Mouse (Mus musculus) kidney, embryonic 15.5 days (tissue): ENCODE data around the gene Hhatl. TPM values are rescaled to one million over a fixed set of nuclear protein-coding genes. Genes with fewer than 3 reads are reported as not detected.
A peak's percentile ranks its signal among the peaks of the same experiment; 100 is the strongest.

ENCODE experiments used
- ATAC-seq: fragments of 200-750 bp; cut with Nextera tagmentation; replicated peaks from 2 replicates; pipeline ENCODE4 v1.8.0; 2017; ENCODE audit warnings: moderate TSS enrichment; ENCODE audit not compliant: low FRiP score
- H3K27ac ChIP-seq: fragments of 300-500 bp; sonication (generic); 2 replicates; pipeline ENCODE4 v1.5.1; 2015; ENCODE audit warnings: mild to moderate bottlenecking, inconsistent platforms
- H3K27me3 ChIP-seq: fragments of 300-500 bp; sonication (generic); 2 replicates; pipeline ENCODE4 v1.6.1; 2015; ENCODE audit warnings: inconsistent platforms
- H3K36me3 ChIP-seq: fragments of 300-500 bp; sonication (generic); 2 replicates; pipeline ENCODE4 v1.6.1; 2015; ENCODE audit warnings: inconsistent platforms
- H3K4me1 ChIP-seq: fragments of 300-500 bp; sonication (generic); 2 replicates; pipeline ENCODE4 v1.6.1; 2015; ENCODE audit warnings: inconsistent platforms
- H3K4me2 ChIP-seq: fragments of 300-500 bp; sonication (generic); 2 replicates; pipeline ENCODE4 v1.6.1; 2015; ENCODE audit warnings: moderate library complexity, mild to moderate bottlenecking, inconsistent platforms
- H3K4me3 ChIP-seq: fragments of 300-500 bp; sonication (generic); replicated peaks from 2 replicates; pipeline ENCODE4 v1.5.1; 2015; ENCODE audit warnings: mild to moderate bottlenecking, inconsistent platforms
- H3K9ac ChIP-seq: fragments of 300-500 bp; sonication (generic); 2 replicates; pipeline ENCODE4 v1.6.1; 2015; ENCODE audit warnings: mild to moderate bottlenecking, inconsistent platforms
- H3K9me3 ChIP-seq: fragments of 300-500 bp; sonication (generic); replicated peaks from 2 replicates; pipeline ENCODE4 v1.6.1; 2016; ENCODE audit warnings: inconsistent platforms
- WGBS: fragments of 180-500 bp; shearing (Covaris S2); methylation state at CpG from one replicate; pipeline ENCODE4 v1.1.7; 2015; ENCODE audit warnings: mixed read lengths; 5-methylcytosine and 5-hydroxymethylcytosine counted together
- polyA plus RNA-seq: library from polyadenylated mRNA; unstranded; fragments of >200 nt; fragmentation: Nextera tagmentation; extraction: Ambion mirVana; gene quantifications from 2 replicates; pipeline ENCODE4 v1.2.1, GENCODE M21; 2015

The Hhatl gene
- polyA plus RNA-seq, 1 experiment from 2014 or later, result 0.69 TPM

DNA sequence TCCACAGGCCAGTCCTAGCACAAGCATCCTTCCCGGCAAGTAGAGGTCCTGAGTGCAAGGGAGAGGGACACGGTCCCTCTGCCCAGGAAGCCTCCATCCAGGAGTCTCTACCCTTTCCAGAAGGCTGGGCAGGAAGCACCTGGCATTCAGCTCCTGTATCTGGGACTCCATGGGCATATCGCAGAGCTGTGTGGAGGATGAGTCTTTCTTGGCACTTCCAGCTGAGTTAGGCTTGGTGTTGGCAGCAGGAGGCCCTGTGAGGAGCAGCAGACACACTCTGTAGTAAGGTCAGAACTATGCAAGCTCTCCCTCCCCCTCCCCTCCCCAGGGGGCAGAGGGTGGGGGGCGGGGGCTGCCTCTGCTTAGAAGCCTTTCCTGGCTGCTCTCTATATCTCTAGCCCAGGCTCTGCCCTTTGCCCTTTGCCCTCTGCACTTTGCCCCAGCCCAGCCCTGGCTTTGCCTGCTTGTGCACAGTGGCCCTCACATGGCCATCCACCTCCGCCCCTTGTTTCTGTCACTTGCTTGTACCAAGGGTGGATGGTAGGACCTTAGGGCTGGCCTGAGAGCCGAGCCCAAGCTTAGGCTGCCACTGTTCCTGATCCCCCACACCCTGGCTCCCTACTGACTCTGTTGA, 6.7 kb upstream of the Hhatl start:
- no peak overlapping the region for H3K4me3 ChIP-seq
- 53% methylated on average over 6 of the region's 6 CpGs for whole genome bisulfite sequencing
- no peak overlapping the region for H3K9ac ChIP-seq
- no peak overlapping the region for H3K4me2 ChIP-seq
- ATAC-seq, result 0 out of 2 replicates have a peak, but pooled peaks have one; percentile 13
- peaks cover 7% of the 10 kb centered on the region; the same call in 1 of the 2 replicates for H3K4me1 ChIP-seq
- H3K9me3 ChIP-seq, result no peaks in the 10 kb centered on the region
- peaks cover 11% of the 10 kb centered on the region for H3K27me3 ChIP-seq
- no peak overlapping the region for H3K27ac ChIP-seq
- no peaks in the 10 kb centered on the region for H3K36me3 ChIP-seq

DNA sequence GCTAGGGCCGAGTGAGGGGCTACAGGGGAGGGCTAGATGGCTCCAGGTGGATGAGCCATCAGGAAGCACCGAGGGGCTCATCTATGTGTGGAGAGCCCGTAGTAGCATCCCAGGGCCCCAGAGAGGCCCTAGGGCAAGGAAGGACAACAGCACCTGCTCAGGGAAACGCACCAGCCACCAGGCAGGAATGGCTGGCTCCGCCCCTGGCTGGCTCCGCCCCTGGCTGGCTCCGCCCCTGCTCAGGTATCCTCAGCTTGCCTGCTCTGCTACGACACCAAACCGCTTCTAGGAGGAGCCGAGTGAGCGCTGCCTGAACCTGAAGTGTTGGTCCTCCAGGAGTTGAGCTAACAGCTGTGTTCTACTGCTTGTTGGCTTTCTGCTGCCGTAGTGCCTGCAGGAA, 5.4 kb upstream of the Hhatl start:
- Histone ChIP-seq H3K27ac (no peak overlapping the region), H3K4me1 (peaks cover 8% of the 10 kb centered on the region; the same call in 1 of the 2 replicates), H3K4me3 (no peak overlapping the region), H3K9me3 (no peaks in the 10 kb centered on the region), H3K9ac (no peak overlapping the region), H3K27me3 (peaks cover 11% of the 10 kb centered on the region), H3K4me2 (peak overlapping the region; percentile 36; the same call in 1 of the 2 replicates), H3K36me3 (no peaks in the 10 kb centered on the region)
- 6% methylated on average over 12 of the region's 12 CpGs for WGBS
- ATAC-seq, result peak; percentile 53

DNA sequence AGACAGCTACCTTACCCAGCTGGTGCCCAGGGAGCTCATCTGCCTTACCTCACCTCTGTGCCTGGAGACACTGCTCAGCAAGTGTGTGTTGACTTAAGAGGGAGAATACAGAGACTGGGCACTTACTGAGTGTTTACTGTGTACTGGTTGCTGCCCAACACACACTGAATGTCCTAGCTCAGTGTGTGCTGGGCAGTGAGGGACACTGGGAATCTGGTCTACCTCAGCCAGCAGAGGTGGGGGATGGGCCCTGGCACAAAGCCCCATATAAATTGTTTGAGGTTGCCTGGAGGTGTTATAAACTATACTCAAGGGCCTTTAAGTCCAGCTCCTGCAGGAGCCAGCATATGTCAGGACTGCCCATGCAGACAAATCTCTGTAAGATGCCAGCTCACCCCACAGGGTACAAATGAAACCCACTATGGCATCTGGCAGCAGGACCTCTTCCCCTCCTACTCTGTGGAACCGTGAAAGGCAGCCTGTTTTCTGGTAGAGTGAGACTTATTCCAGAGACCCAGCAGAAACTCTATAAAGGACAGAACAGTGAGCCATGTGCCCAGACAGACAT, 2.7 kb upstream of the Hhatl start:
- 42% methylated on average over 1 of the region's 1 CpGs for WGBS
- no peak overlapping the region for H3K27ac ChIP-seq
- no peak overlapping the region for H3K4me2 ChIP-seq
- H3K4me1 ChIP-seq, result peaks cover 22% of the 10 kb centered on the region
- H3K36me3 ChIP-seq, result no peaks in the 10 kb centered on the region
- H3K9me3 ChIP-seq, result no peaks in the 10 kb centered on the region
- H3K9ac ChIP-seq, result no peak overlapping the region
- no peak overlapping the region for H3K4me3 ChIP-seq
- ATAC-seq, result no peak
- H3K27me3 ChIP-seq, result peaks cover 11% of the 10 kb centered on the region

DNA sequence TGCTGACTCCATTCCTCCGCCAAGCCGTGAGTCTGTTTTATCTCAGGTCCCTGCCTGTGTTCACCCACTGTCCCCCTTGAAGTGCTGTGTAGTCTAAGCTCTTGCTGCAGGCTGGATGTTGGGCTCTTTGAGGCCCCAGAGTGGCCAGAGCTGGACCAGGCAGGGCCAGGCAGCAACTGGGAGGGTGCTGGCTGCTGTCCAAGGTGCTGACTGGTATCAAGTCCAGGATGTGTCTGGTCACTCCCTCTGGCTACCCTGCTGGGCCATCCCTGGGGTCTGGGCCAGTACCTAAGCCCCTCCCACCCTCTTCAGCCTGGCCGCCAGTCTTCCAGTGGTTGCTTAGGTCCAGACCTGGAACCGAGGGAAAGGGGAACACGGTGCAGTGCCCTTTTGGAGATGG, 1.1 kb downstream of the Hhatl start:
- peaks cover 16% of the 10 kb centered on the region for H3K4me1 ChIP-seq
- H3K9me3 ChIP-seq, result no peaks in the 10 kb centered on the region
- H3K27me3 ChIP-seq, result no peaks in the 10 kb centered on the region; the same call in 1 of the 2 replicates
- no peak overlapping the region for H3K27ac ChIP-seq
- ATAC-seq, result peak; percentile 65
- no peak overlapping the region for H3K4me2 ChIP-seq
- no peak overlapping the region for H3K4me3 ChIP-seq
- H3K36me3 ChIP-seq, result no peaks in the 10 kb centered on the region
- 8% methylated on average over 5 of the region's 5 CpGs for WGBS
- no peak overlapping the region for H3K9ac ChIP-seq

DNA sequence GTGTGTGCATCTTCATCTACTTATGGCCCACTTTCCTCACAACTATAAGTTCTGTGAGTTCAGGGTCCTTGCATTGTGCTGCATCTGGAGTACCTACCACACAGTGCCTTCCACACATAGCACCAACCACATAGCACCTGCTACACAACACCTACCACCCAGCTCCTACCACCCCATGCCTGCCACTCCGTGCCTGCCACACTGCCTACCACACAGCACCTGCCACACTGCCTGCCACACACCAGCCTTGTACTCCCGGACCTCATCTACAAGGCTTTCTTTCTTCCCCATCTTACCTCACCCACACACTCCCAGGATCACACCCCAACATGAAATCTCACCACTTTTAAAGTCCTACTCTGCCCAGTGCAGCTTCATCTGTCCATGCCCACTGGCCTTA, 5.9 kb downstream of the Hhatl start:
- Histone ChIP-seq H3K9me3 (no peaks in the 10 kb centered on the region), H3K4me1 (peaks cover 1% of the 10 kb centered on the region), H3K9ac (no peak overlapping the region), H3K4me2 (no peak overlapping the region), H3K36me3 (no peaks in the 10 kb centered on the region), H3K27ac (no peak overlapping the region), H3K27me3 (no peaks in the 10 kb centered on the region), H3K4me3 (no peak overlapping the region)
- no peak for ATAC-seq
- WGBS, result 90% methylated on average over 2 of the region's 2 CpGs

DNA sequence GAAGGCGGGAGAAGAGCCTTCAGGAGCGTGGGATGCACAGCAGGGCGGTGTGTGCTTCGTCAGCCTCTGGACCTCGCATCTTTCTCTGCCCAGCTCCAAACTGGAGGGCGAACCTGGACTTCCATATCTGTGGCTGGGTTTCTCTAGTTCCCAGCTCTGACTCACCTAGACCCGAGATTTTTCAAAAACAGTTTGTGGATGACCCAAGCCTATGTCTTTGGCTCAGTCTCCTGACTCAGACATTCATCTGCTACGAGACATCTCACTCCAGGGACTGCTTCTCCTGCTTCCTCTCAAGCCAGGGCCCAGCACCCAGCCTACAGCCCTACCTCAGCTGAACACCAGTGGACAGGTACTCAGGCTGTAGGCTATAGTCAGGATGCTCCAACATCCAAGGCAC, 7.0 kb downstream of the Hhatl start:
- WGBS, result 84% methylated on average over 8 of the region's 8 CpGs
- Histone ChIP-seq H3K36me3 (no peaks in the 10 kb centered on the region), H3K9ac (no peak overlapping the region), H3K9me3 (no peaks in the 10 kb centered on the region), H3K4me1 (no peaks in the 10 kb centered on the region), H3K27ac (no peak overlapping the region), H3K4me3 (no peak overlapping the region), H3K27me3 (0 out of 2 replicates have a peak, but pooled peaks cover 3% of the 10 kb centered on the region), H3K4me2 (no peak overlapping the region)
- ATAC-seq, result no peak

DNA sequence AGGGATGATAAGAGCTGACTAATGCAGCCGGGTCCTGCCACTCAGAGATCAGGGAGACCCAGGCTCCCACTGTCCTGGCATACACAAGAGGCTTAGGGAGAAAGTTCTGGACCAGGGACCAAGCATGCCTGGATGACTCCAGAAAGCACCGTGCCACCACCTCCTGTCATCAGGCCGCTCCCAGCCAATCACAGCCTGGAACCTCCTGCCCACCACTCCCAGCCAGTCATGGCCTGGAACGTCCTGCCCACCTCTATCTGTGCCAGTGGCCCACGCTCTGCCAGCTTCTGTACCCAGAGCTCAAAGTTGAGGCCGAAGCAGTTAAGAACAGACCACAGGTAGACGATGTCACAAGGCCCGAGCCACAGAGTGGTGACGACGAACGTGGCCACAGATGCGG, 7.5 kb downstream of the Hhatl start:
- Histone ChIP-seq H3K27ac (no peak overlapping the region), H3K36me3 (no peaks in the 10 kb centered on the region), H3K4me1 (no peaks in the 10 kb centered on the region), H3K9me3 (no peaks in the 10 kb centered on the region), H3K27me3 (peaks cover 7% of the 10 kb centered on the region), H3K9ac (no peak overlapping the region), H3K4me3 (no peak overlapping the region), H3K4me2 (no peak overlapping the region)
- 88% methylated on average over 12 of the region's 12 CpGs for WGBS
- ATAC-seq, result no peak

DNA sequence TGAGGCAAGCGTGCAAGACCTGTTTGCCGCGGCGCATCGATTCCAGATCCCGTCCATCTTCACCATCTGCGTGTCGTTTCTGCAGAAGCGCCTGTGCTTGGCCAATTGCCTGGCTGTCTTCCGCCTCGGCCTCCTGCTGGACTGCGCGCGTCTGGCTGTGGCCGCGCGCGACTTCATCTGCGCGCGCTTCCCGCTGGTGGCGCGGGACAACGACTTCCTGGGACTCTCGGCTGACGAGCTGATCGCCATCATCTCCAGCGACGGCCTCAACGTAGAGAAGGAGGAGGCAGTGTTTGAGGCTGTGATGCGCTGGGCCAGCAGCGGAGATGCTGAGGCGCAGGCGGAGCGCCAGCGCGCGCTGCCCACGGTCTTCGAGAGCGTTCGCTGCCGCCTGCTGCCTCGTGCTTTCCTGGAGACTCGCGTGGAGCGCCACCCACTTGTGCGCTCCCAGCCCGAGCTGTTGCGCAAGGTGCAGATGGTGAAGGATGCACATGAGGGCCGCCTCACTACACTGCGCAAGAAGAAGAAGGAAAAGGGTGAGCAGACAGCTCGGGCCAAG, 14.2 kb downstream of the Hhatl start:
- no peak for ATAC-seq
- Histone ChIP-seq H3K4me1 (peaks cover 10% of the 10 kb centered on the region), H3K4me3 (peak overlapping the region; percentile 36), H3K27me3 (peaks cover 52% of the 10 kb centered on the region), H3K9ac (no peak overlapping the region), H3K9me3 (no peaks in the 10 kb centered on the region), H3K4me2 (peak overlapping the region; percentile 64), H3K27ac (no peak overlapping the region), H3K36me3 (no peaks in the 10 kb centered on the region)
- WGBS, result 16% methylated on average over 54 of the region's 54 CpGs

DNA sequence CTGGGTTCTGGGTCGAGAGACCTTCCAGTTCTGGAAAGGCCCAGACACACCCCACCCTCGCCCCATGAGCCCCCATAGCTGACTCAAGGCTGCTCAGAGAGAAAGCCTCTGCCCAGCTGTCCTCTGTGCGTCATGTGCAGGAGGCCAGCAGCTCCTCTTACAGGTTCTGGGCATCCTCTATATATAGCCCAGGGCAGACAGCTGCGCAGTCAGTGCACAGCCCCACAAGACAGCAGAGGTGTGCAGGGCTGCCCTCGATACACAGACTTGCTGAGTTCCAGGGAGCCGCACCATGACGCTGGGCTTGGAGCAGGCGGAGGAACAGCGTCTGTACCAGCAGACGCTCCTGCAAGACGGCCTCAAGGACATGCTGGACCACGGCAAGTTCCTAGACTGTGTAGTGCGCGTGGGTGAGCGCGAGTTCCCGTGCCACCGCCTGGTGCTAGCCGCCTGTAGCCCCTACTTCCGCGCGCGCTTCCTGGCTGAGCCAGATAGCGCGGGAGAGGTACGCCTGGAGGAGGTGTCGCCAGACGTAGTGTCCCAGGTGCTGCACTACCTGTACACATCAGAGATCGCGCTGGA, 14.7 kb downstream of the Hhatl start, which contains the start of gene Klhl40:
Klhl40 (plus strand) TSS at position 124 of the 582 bp plus-strand sequence.
- Histone ChIP-seq H3K36me3 (no peaks in the 10 kb centered on the region), H3K27me3 (peaks cover 52% of the 10 kb centered on the region), H3K4me1 (peaks cover 10% of the 10 kb centered on the region), H3K4me3 (peak within 1 kb of the TSS; percentile 36), H3K9ac (no peak within 1 kb of the TSS), H3K27ac (no peak within 1 kb of the TSS), H3K9me3 (no peaks in the 10 kb centered on the region), H3K4me2 (peak within 1 kb of the TSS; percentile 64)
- WGBS, result 18% methylated on average over 30 of the region's 30 CpGs
- ATAC-seq, result peak; percentile 50; the same call in 1 of the 2 replicates

DNA sequence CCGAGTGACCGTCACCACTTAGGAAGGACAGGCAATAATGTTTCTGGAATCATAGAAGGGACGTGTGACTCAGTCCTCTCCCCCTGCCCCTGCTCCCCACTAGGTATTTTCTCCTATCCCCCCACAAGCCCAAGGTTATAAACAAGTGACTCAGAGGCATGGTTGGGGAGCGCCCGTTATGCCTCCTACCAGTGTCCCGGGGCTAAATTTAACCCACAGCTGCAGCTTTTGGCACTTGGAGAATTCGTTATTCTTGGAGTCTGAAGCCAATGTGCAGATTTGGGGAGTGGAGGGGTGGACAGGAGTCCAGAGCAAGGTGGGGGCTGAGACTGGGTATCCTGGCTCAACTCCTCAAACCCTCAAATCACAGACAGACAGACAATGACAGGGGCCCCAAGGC, 15.8 kb downstream of the Hhatl start:
- Histone ChIP-seq H3K4me3 (no peak overlapping the region), H3K27me3 (peaks cover 52% of the 10 kb centered on the region), H3K9me3 (no peaks in the 10 kb centered on the region), H3K9ac (no peak overlapping the region), H3K36me3 (no peaks in the 10 kb centered on the region), H3K4me2 (no peak overlapping the region), H3K27ac (no peak overlapping the region), H3K4me1 (peaks cover 10% of the 10 kb centered on the region)
- no peak for ATAC-seq
- WGBS, result 83% methylated on average over 7 of the region's 7 CpGs

DNA sequence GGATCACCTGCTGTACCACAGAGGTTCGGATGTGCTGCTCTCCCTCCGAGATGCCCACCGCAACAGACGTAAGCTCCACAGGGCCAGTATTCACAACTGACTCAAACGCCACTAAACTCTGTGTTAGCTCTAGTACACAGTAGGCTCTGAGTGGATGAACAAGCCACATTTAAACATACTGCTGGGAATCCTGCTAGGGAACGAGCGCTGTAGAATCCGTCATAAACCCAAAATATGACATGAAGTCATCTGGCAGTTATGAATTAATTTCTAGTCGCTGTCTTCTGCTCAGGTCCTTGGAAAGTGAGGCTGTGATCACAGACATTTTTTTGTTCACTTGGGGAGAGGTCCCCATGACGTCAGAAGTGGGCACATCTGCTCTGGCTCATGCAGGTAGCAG, 16.4 kb downstream of the Hhatl start:
- peaks cover 11% of the 10 kb centered on the region for H3K4me1 ChIP-seq
- no peaks in the 10 kb centered on the region for H3K9me3 ChIP-seq
- WGBS, result 81% methylated on average over 10 of the region's 10 CpGs
- no peak for ATAC-seq
- no peaks in the 10 kb centered on the region for H3K36me3 ChIP-seq
- no peak overlapping the region for H3K9ac ChIP-seq
- no peak overlapping the region for H3K4me2 ChIP-seq
- H3K4me3 ChIP-seq, result no peak overlapping the region
- no peak overlapping the region for H3K27ac ChIP-seq
- H3K27me3 ChIP-seq, result peaks cover 52% of the 10 kb centered on the region

DNA sequence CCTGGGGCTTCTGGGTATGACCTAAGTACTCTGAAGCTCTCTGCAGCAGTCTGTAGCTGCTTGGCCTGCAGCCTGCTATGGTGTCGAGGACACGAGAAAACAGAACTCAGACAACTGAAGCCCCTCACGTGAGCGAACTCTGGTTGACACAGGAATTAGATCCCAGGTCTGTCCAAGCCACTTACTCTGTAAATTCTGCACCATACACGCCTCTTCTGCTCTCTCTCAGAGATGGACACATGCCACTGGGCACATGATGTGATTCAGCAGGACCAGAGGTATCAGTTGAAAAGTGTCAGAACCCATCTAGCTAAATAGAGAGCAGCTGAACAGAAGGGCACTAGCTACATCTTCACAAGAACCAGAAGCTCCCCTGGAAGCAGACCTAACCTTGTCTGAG, 19.9 kb downstream of the Hhatl start:
- Histone ChIP-seq H3K27me3 (peaks cover 21% of the 10 kb centered on the region), H3K36me3 (peaks cover 14% of the 10 kb centered on the region), H3K9me3 (no peaks in the 10 kb centered on the region), H3K4me2 (no peak overlapping the region), H3K4me3 (no peak overlapping the region), H3K27ac (no peak overlapping the region), H3K4me1 (peaks cover 3% of the 10 kb centered on the region; the same call in 1 of the 2 replicates), H3K9ac (no peak overlapping the region)
- 49% methylated on average over 5 of the region's 5 CpGs for WGBS
- ATAC-seq, result no peak
